Mouse (Mus musculus) ES-Bruce4 (cell line): ENCODE data around the gene Fam81a.
A peak's percentile ranks its signal among the peaks of the same experiment; 100 is the strongest.

ENCODE experiments used
- CTCF ChIP-seq: IDR thresholded peaks from one replicate; pipeline ENCODE4 v1.8.1; 2011; ENCODE audit warnings: low read depth, low read length
- EP300 ChIP-seq: IDR thresholded peaks from 2 replicates; pipeline ENCODE4 v1.6.1; 2011; ENCODE audit warnings: low read depth, low read length; ENCODE audit not compliant: insufficient read depth

DNA sequence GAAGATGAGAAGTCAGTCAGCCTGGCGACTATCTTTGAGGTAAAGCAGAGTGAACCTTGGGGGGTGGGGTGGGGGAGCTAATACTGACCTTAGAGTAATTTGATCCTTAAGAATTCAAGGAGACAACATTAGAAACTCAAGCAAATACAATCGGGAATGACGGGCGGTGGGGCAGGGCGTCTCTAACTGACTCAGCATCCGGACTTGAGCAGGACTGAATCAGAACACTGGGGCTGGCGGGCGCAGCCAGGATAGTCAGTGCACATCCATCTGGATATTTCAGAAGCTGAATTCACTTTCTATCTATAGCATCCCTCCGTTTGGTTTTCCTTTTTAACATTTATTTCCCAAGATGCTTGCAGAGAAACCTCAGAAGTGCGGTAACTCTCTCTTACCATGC lies 17.7 kb upstream of the Fam81a start:
- 0 out of 2 replicates have a peak, but pooled peaks have one; percentile 34 for TF ChIP-seq EP300
- TF ChIP-seq CTCF = no peak
